Mouse (Mus musculus) C2C12 (cell line): ENCODE measurements around the gene Dnah14.

ENCODE experiments used
- CEBPB ChIP-seq: IDR thresholded peaks from one replicate; pipeline ENCODE4 v1.6.1; 2011; ENCODE audit warnings: low read depth, mild to moderate bottlenecking, control low read depth, moderate library complexity
- CTCF ChIP-seq: IDR thresholded peaks from one replicate; pipeline ENCODE4 v1.5.1; 2011; ENCODE audit not compliant: control insufficient read depth, insufficient read depth, insufficient read length
- FOSL1 ChIP-seq: IDR thresholded peaks from one replicate; pipeline ENCODE4 v1.8.0; 2011; ENCODE audit warnings: mild to moderate bottlenecking, low read length; ENCODE audit not compliant: poor library complexity, insufficient read depth, severe bottlenecking
- MAX ChIP-seq: IDR thresholded peaks from one replicate; pipeline ENCODE4 v1.6.1; 2011; ENCODE audit warnings: mild to moderate bottlenecking, control low read depth
- MYOD1 ChIP-seq: IDR thresholded peaks from one replicate; pipeline ENCODE4 v1.6.1; 2011; ENCODE audit warnings: low read depth; ENCODE audit not compliant: control insufficient read depth, insufficient read length
- MYOG ChIP-seq: IDR thresholded peaks from one replicate; pipeline ENCODE4 v1.6.1; 2011; ENCODE audit not compliant: control insufficient read depth, insufficient read length; ENCODE audit errors: extremely low read depth
- USF1 ChIP-seq: IDR thresholded peaks from one replicate; pipeline ENCODE4 v1.6.1; 2011; ENCODE audit warnings: low read depth, mild to moderate bottlenecking, control low read depth, moderate library complexity

DNA sequence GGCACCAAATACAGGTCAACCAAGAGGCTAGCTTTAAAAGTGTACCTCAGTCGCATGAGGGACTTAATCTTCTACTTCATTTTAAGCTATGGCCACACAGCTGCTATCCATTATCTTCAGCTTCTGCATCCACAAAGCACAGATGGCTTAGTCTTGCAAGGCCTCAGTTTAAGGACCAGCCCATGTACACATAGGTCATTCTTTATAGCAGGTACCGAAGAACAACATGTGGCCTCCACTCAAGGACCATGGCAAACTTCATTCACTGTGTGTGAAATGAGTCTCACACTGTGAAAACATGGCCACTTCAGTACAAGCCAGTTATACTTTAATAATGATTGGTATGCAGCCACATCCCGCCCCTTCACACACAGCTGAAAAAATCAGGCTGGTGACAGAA is 34.8 kb downstream of the Dnah14 start:
- TF ChIP-seq CTCF (no peak), MYOD1 (no peak), MYOG (no peak), MAX (no peak), CEBPB (no peak), USF1 (no peak), FOSL1 (no peak)
